8 mouse cellular contexts compared by ENCODE assay signal in genomic region chr7:67373975-67374374, GRCm38 (mm10). TPM values are rescaled to one million over a fixed set of nuclear protein-coding genes. Genes with fewer than 3 reads are reported as not detected.
DNase-seq lines count a peak whose midpoint lies in the region; ATAC-seq and TF ChIP-seq lines count a peak whose summit lies in the region.

No protein-coding gene starts in this region.

- no peak for TF ChIP-seq POLR2A in small intestine, adult 2 months (IDR thresholded peaks at IDR 0.05; ENCODE audit: low read depth, low read length)

- ATAC-seq in heart, embryonic 16.5 days (replicated peaks; ENCODE audit: extremely low read depth, insufficient read depth, low FRiP score), result no peak
- no peak for ATAC-seq in kidney, embryonic 16.5 days (ENCODE audit: low FRiP score, low TSS enrichment)
- ATAC-seq in lung, postnatal 0 days, result no peak
- no peak for ATAC-seq in erythroid progenitor cell, adult 5-6 weeks (replicated peaks; ENCODE audit: low FRiP score, poor library complexity, severe bottlenecking)

- H3K27me3 ChIP-seq in embryonic facial prominence, embryonic 10.5 days (replicated peaks; ENCODE audit: low read depth, poor library complexity, severe bottlenecking), result peaks cover 7% of the 10 kb centered on the region; the same call in 1 of the 2 replicates
- no peaks in the 10 kb centered on the region for H3K27me3 ChIP-seq in heart, embryonic 16.5 days (ENCODE audit: control insufficient read depth, insufficient read depth, low read length)
- H3K27me3 ChIP-seq in kidney, embryonic 16.5 days (ENCODE audit: insufficient read depth, low read length), result no peaks in the 10 kb centered on the region
- H3K27me3 ChIP-seq in lung, postnatal 0 days (replicated peaks; ENCODE audit: insufficient read depth, low read length), result no peaks in the 10 kb centered on the region
- H3K27me3 ChIP-seq in small intestine, adult 2 months (ENCODE audit: control insufficient read depth, insufficient read depth, low read length), result no peaks in the 10 kb centered on the region

- 38% methylated on average over 5 of the region's 5 CpGs for WGBS in embryonic facial prominence, embryonic 10.5 days
- WGBS in heart, embryonic 16.5 days, result 31% methylated on average over 5 of the region's 5 CpGs
- WGBS in kidney, embryonic 16.5 days, result 44% methylated on average over 5 of the region's 5 CpGs
- 47% methylated on average over 5 of the region's 5 CpGs for WGBS in lung, postnatal 0 days
- 73% methylated on average over 5 of the region's 5 CpGs for WGBS in small intestine, adult 2 months

- H3K9me3 ChIP-seq in embryonic facial prominence, embryonic 10.5 days, result no peaks in the 10 kb centered on the region
- H3K9me3 ChIP-seq in heart, embryonic 16.5 days (replicated peaks; ENCODE audit: control insufficient read depth, low read length), result no peaks in the 10 kb centered on the region
- H3K9me3 ChIP-seq in kidney, embryonic 16.5 days (ENCODE audit: low read length), result no peaks in the 10 kb centered on the region
- no peaks in the 10 kb centered on the region for H3K9me3 ChIP-seq in lung, postnatal 0 days (ENCODE audit: low read length)

- H3K4me2 ChIP-seq in heart, embryonic 16.5 days (ENCODE audit: low read depth, low read length), result peak overlapping the region; percentile 92
- H3K4me2 ChIP-seq in kidney, embryonic 16.5 days (replicated peaks; ENCODE audit: low read depth, low read length), result peak overlapping the region; percentile 92
- H3K4me2 ChIP-seq in lung, postnatal 0 days (replicated peaks; ENCODE audit: low read depth, low read length), result peak overlapping the region; percentile 81

- peak overlapping the region; percentile 100 for H3K9ac ChIP-seq in heart, embryonic 16.5 days (ENCODE audit: low read length)
- 0 out of 2 replicates have a peak overlapping the region, but pooled peaks have one; percentile 97 for H3K9ac ChIP-seq in kidney, embryonic 16.5 days (replicated peaks; ENCODE audit: low read length)
- H3K9ac ChIP-seq in lung, postnatal 0 days (replicated peaks; ENCODE audit: low read depth), result 0 out of 2 replicates have a peak overlapping the region, but pooled peaks have one; percentile 1

- peak overlapping the region; percentile 93 for H3K4me3 ChIP-seq in embryonic facial prominence, embryonic 10.5 days
- no peak overlapping the region for H3K4me3 ChIP-seq in heart, embryonic 16.5 days (ENCODE audit: low read length)
- no peak overlapping the region for H3K4me3 ChIP-seq in kidney, embryonic 16.5 days (ENCODE audit: low read length)
- no peak overlapping the region for H3K4me3 ChIP-seq in lung, postnatal 0 days (ENCODE audit: low read depth, low read length)
- no peak overlapping the region for H3K4me3 ChIP-seq in small intestine, adult 2 months (ENCODE audit: low read depth, low read length)

- no peak for TF ChIP-seq EP300 in lung, postnatal 0 days (IDR thresholded peaks at IDR 0.05)

- peak overlapping the region; percentile 67 for H3K27ac ChIP-seq in embryonic facial prominence, embryonic 10.5 days (replicated peaks)
- peak overlapping the region; percentile 100 for H3K27ac ChIP-seq in heart, embryonic 16.5 days (ENCODE audit: low read length)
- H3K27ac ChIP-seq in kidney, embryonic 16.5 days (ENCODE audit: low read length), result peak overlapping the region; percentile 100
- peak overlapping the region; percentile 98 for H3K27ac ChIP-seq in lung, postnatal 0 days (ENCODE audit: low read length)
- peak overlapping the region; percentile 99 for H3K27ac ChIP-seq in small intestine, adult 2 months (ENCODE audit: insufficient read depth, low read depth, low read length)

- peaks cover 23% of the 10 kb centered on the region for H3K4me1 ChIP-seq in embryonic facial prominence, embryonic 10.5 days
- peaks cover 26% of the 10 kb centered on the region for H3K4me1 ChIP-seq in heart, embryonic 16.5 days (ENCODE audit: control insufficient read depth, insufficient read depth, low read length)
- peaks cover 17% of the 10 kb centered on the region; the same call in 1 of the 2 replicates for H3K4me1 ChIP-seq in kidney, embryonic 16.5 days (ENCODE audit: insufficient read depth, low read length)
- H3K4me1 ChIP-seq in lung, postnatal 0 days (ENCODE audit: insufficient read depth, low read depth, low read length), result peaks cover 11% of the 10 kb centered on the region; the same call in 1 of the 2 replicates
- 0 out of 2 replicates have a peak, but pooled peaks cover 3% of the 10 kb centered on the region for H3K4me1 ChIP-seq in small intestine, adult 2 months (ENCODE audit: control insufficient read depth, insufficient read depth, insufficient read length, low read length)

- no peaks in the 10 kb centered on the region for H3K36me3 ChIP-seq in embryonic facial prominence, embryonic 10.5 days (replicated peaks)
- no peaks in the 10 kb centered on the region for H3K36me3 ChIP-seq in heart, embryonic 16.5 days (ENCODE audit: control insufficient read depth, insufficient read depth)
- no peaks in the 10 kb centered on the region for H3K36me3 ChIP-seq in kidney, embryonic 16.5 days (ENCODE audit: insufficient read depth, low read length)
- H3K36me3 ChIP-seq in lung, postnatal 0 days (ENCODE audit: insufficient read depth, low read length), result no peaks in the 10 kb centered on the region
- no peaks in the 10 kb centered on the region for H3K36me3 ChIP-seq in small intestine, adult 2 months (ENCODE audit: control insufficient read depth, insufficient read depth, low read length)

- peak; percentile 40 for DNase-seq in ovary, adult 18-20 months (ENCODE audit: low spot score)
- DNase-seq in ovary, postnatal 10 days (ENCODE audit: low spot score), result no peak
- DNase-seq in embryonic facial prominence, embryonic 10.5 days (ENCODE audit: low spot score), result no peak
- peak; percentile 53 for DNase-seq in lung, postnatal 0 days (ENCODE audit: low spot score)

- TF ChIP-seq CTCF in lung, postnatal 0 days (IDR thresholded peaks at IDR 0.05), result no peak
- no peak for TF ChIP-seq CTCF in small intestine, adult 2 months (IDR thresholded peaks at IDR 0.05; ENCODE audit: extremely low read depth, insufficient read length, insufficient replicate concordance, low read depth, low read length)

RNA-seq across cellular contexts. Expression of gene Mef2a, which starts 1.3 kb away (rescaled TPM):
- polyA plus RNA-seq in embryonic facial prominence, embryonic 10.5 days (2016; fragmentation: Nextera tagmentation; extraction: Ambion mirVana), result 24.8 and 25.1 TPM in 2 replicates
- polyA plus RNA-seq in heart, embryonic 16.5 days (2015; fragmentation: Nextera tagmentation; extraction: Ambion mirVana), result 119 and 120 TPM in 2 replicates
- 37.6 and 39.5 TPM in 2 replicates for polyA plus RNA-seq in kidney, embryonic 16.5 days (2015; fragmentation: Nextera tagmentation; extraction: Ambion mirVana)
- 59.4 and 73.6 TPM in 2 replicates for polyA plus RNA-seq in lung, postnatal 0 days (2015; fragmentation: Nextera tagmentation; extraction: Ambion mirVana)
- 6.6 and 16.0 TPM in 2 replicates for polyA plus RNA-seq in small intestine, adult 2 months (2012; rRNA removed)
- total RNA-seq in erythroid progenitor cell, adult 5-6 weeks (2015; ENCODE audit: low replicate concordance), result 23.5 and 39.6 TPM in 2 replicates
- 9.9 and 12.5 TPM in 2 replicates for total RNA-seq in erythroid progenitor cell, adult 5-6 weeks (2017; ENCODE audit: low replicate concordance)

Comparison
In these comparisons a context has a peak if more than half of its experiments do, and no peak if none do; other contexts are left out.
1. DNase-seq: peak in ovary, adult 18-20 months (single experiment) and lung, postnatal 0 days (single experiment); none in ovary, postnatal 10 days (single experiment) and embryonic facial prominence, embryonic 10.5 days (single experiment).
2. H3K9ac ChIP-seq: peak in every context shown above with its lines; median percentile 100 in heart, embryonic 16.5 days; 97 in kidney, embryonic 16.5 days; 1 in lung, postnatal 0 days.
3. Peak in every context shown above with its lines, with median percentiles within 50 percentile points of each other: H3K27ac ChIP-seq and H3K4me2 ChIP-seq.